ENCODE assay signal across 8 mouse cellular contexts in the genomic region with DNA sequence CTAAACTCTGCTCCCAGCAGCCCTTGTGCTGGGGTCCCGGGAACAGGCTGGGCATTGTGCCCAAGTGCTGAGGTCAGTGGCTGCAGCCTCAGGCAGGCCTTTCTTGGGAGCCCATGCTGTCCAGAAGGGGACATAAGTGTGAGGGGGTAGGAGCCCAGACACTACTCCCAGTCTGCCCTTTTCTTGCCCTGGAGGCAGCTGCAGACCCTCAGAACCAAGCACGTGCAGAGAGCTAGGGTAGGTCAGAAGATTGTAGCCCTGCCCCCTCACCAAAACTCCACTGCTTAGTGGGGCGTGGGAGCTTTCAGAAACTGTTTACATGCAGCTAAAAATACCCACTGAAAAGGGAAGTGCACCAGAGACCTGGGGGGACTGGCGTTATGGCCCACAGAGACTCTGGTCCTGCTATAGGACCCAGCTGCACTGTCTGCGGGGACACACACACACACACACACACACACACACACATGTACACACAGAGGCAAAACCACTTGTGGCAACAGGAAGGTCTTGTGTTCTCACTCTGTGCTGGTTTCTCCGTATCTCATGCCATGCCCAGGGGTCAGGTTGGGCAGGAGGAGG. TPM values are rescaled to one million over a fixed set of nuclear protein-coding genes. Genes with fewer than 3 reads are reported as not detected.
A peak's percentile ranks its signal among the peaks of the same experiment; 100 is the strongest.
DNase-seq lines count a peak whose midpoint lies in the region; ATAC-seq and TF ChIP-seq lines count a peak whose summit lies in the region.

No protein-coding gene starts in this region.

- H3K4me3 ChIP-seq in heart, adult 2 months: no peak overlapping the region
- H3K4me3 ChIP-seq in lung, embryonic 14.5 days (ENCODE audit: low read depth, low read length): 0 out of 2 replicates have a peak overlapping the region, but pooled peaks have one; percentile 5

- H3K9me3 ChIP-seq in lung, embryonic 14.5 days (ENCODE audit: low read depth, low read length): no peaks in the 10 kb centered on the region

- intact Hi-C loops in left cerebral cortex, postnatal 4 days (cut with DNase I): no loop called here
- intact Hi-C loops in heart, adult 2 months (cut with DNase I): no loop called here

- H3K27me3 ChIP-seq in heart, adult 2 months (ENCODE audit: control insufficient read depth, insufficient read depth, low read length): no peaks in the 10 kb centered on the region
- no peaks in the 10 kb centered on the region for H3K27me3 ChIP-seq in lung, embryonic 14.5 days (ENCODE audit: insufficient read depth, low read length)

- DNase-seq in left cerebral cortex, postnatal 4 days: peak; percentile 71
- no peak for DNase-seq in left cerebral cortex, adult 11 months (ENCODE audit: low spot score)
- peak; percentile 61 for DNase-seq in adrenal gland, postnatal 25 days
- DNase-seq in heart, adult 2 months: peak; percentile 75 to 79
- DNase-seq in kidney, adult 18-20 months: peak; percentile 70
- peak; percentile 85 for DNase-seq in lung, embryonic 14.5 days
- peak; percentile 63 to 75 for DNase-seq in spleen, postnatal 4 days (ENCODE audit: low spot score in 2 of 2)
- DNase-seq in embryo, embryonic 10.5 days (ENCODE audit: low spot score): no peak

- peak; percentile 73 for ATAC-seq in lung, embryonic 14.5 days (ENCODE audit: insufficient read depth)

- 4% methylated on average over 6 of the region's 6 CpGs for WGBS in heart, adult 2 months
- WGBS in lung, embryonic 14.5 days: 16% methylated on average over 6 of the region's 6 CpGs

- no peak for TF ChIP-seq EP300 in heart, adult 2 months (IDR thresholded peaks at IDR 0.05; ENCODE audit: insufficient read depth, low read depth, low read length)

- TF ChIP-seq CTCF in heart, adult 2 months (IDR thresholded peaks at IDR 0.05): no peak
- TF ChIP-seq CTCF in lung, embryonic 14.5 days (IDR thresholded peaks at IDR 0.05; ENCODE audit: low read depth): no peak

- H3K4me2 ChIP-seq in lung, embryonic 14.5 days: peak overlapping the region; percentile 52

- H3K9ac ChIP-seq in heart, adult 2 months (ENCODE audit: low read depth, low read length): peak overlapping the region; percentile 7; the same call in 1 of the 2 replicates
- H3K9ac ChIP-seq in lung, embryonic 14.5 days: peak overlapping the region; percentile 40; the same call in 1 of the 2 replicates

- H3K36me3 ChIP-seq in heart, adult 2 months (ENCODE audit: control insufficient read depth, insufficient read depth, low read length): peaks cover 4% of the 10 kb centered on the region; the same call in 1 of the 2 replicates
- H3K36me3 ChIP-seq in lung, embryonic 14.5 days (ENCODE audit: insufficient read depth): peaks cover 7% of the 10 kb centered on the region; the same call in 1 of the 2 replicates

- H3K27ac ChIP-seq in heart, adult 2 months: peak overlapping the region; percentile 68
- peak overlapping the region; percentile 84 for H3K27ac ChIP-seq in lung, embryonic 14.5 days (ENCODE audit: low read depth)

- no peak for TF ChIP-seq POLR2A in heart, adult 2 months (IDR thresholded peaks at IDR 0.05; ENCODE audit: insufficient read depth, low read depth, low read length)

- peaks cover 9% of the 10 kb centered on the region for H3K79me2 ChIP-seq in heart, adult 2 months (replicated peaks; ENCODE audit: control insufficient read depth, insufficient read depth, low read length)

- H3K4me1 ChIP-seq in heart, adult 2 months (ENCODE audit: control insufficient read depth, insufficient read depth, low read length): peaks cover 49% of the 10 kb centered on the region
- peaks cover 44% of the 10 kb centered on the region for H3K4me1 ChIP-seq in lung, embryonic 14.5 days (ENCODE audit: insufficient read depth)

RNA-seq across cellular contexts. Expression of a gene that starts 15.6 kb away (rescaled TPM):
- 100 to 1,000 TPM; 133 to 137 TPM for total RNA-seq in left cerebral cortex, postnatal 4 days (2021)
- 70.4 and 105 TPM in 2 replicates for total RNA-seq in adrenal gland, postnatal 25 days (2021)
- total RNA-seq in heart, adult 2 months (2021): 10 to 100 TPM; 23.3 to 29.7 TPM
- 19.4 and 20.6 TPM in 2 replicates for polyA plus RNA-seq in heart, adult 2 months (2012; rRNA removed)
- 23.6 and 28.7 TPM in 2 replicates for polyA plus RNA-seq in lung, embryonic 14.5 days (2014; fragmentation: Nextera tagmentation; extraction: Ambion mirVana)

RNA-seq across cellular contexts. Expression of a gene that starts 17.3 kb away (rescaled TPM):
- under 1 TPM in 1 of 2 experiments, not detected in 1; 0.22 TPM for total RNA-seq in left cerebral cortex, postnatal 4 days (2021)
- not detected in 2 replicates for total RNA-seq in adrenal gland, postnatal 25 days (2021)
- not detected for total RNA-seq in heart, adult 2 months (2021)
- 0.20 TPM in 1 of 2 replicates, not detected in the other for polyA plus RNA-seq in heart, adult 2 months (2012; rRNA removed)
- not detected in 2 replicates for polyA plus RNA-seq in lung, embryonic 14.5 days (2014; fragmentation: Nextera tagmentation; extraction: Ambion mirVana)

RNA-seq across cellular contexts. Expression of a gene that starts 31.8 kb away (rescaled TPM):
- total RNA-seq in left cerebral cortex, postnatal 4 days (2021): 1 to 10 TPM; 5.6 to 7.6 TPM
- not detected in 2 replicates for total RNA-seq in adrenal gland, postnatal 25 days (2021)
- not detected for total RNA-seq in heart, adult 2 months (2021)
- not detected in 2 replicates for polyA plus RNA-seq in heart, adult 2 months (2012; rRNA removed)
- not detected in 2 replicates for polyA plus RNA-seq in lung, embryonic 14.5 days (2014; fragmentation: Nextera tagmentation; extraction: Ambion mirVana)

RNA-seq across cellular contexts. Expression of a gene that starts 45.7 kb away (rescaled TPM):
- not detected for total RNA-seq in left cerebral cortex, postnatal 4 days (2021)
- 5.5 TPM in 1 of 2 replicates, not detected in the other for total RNA-seq in adrenal gland, postnatal 25 days (2021)
- not detected for total RNA-seq in heart, adult 2 months (2021)
- 1.00 TPM in 1 of 2 replicates, not detected in the other for polyA plus RNA-seq in heart, adult 2 months (2012; rRNA removed)
- not detected in 2 replicates for polyA plus RNA-seq in lung, embryonic 14.5 days (2014; fragmentation: Nextera tagmentation; extraction: Ambion mirVana)

RNA-seq across cellular contexts. Expression of a gene that starts 48.6 kb away (rescaled TPM):
- total RNA-seq in left cerebral cortex, postnatal 4 days (2021): 10 to 100 TPM; 35.2 to 38.9 TPM
- total RNA-seq in adrenal gland, postnatal 25 days (2021): 18.3 and 27.5 TPM in 2 replicates
- total RNA-seq in heart, adult 2 months (2021): 1 to 10 TPM; 5.7 to 6.7 TPM
- 19.1 and 23.3 TPM in 2 replicates for polyA plus RNA-seq in heart, adult 2 months (2012; rRNA removed)
- polyA plus RNA-seq in lung, embryonic 14.5 days (2014; fragmentation: Nextera tagmentation; extraction: Ambion mirVana): 8.0 and 10.6 TPM in 2 replicates

Comparison
In these comparisons a context has a peak if more than half of its experiments do, and no peak if none do; other contexts are left out.
1. DNase-seq: peak in left cerebral cortex, postnatal 4 days (single experiment), adrenal gland, postnatal 25 days (single experiment), heart, adult 2 months (2 of 2), kidney, adult 18-20 months (single experiment), lung, embryonic 14.5 days (single experiment) and spleen, postnatal 4 days (2 of 2); none in left cerebral cortex, adult 11 months (single experiment) and embryo, embryonic 10.5 days (single experiment).